Mouse (Mus musculus) hindbrain, embryonic 16.5 days (tissue): Measurements from ENCODE around the gene AU018091. TPM values are rescaled to one million over a fixed set of nuclear protein-coding genes. Genes with fewer than 3 reads are reported as not detected.
A peak's percentile ranks its signal among the peaks of the same experiment; 100 is the strongest.
"Not testable (repeated sequence)": the region's sequence is repeated elsewhere in the genome, so short reads cannot be mapped to it uniquely, and the experiment has no call there.

ENCODE experiments used
- ATAC-seq: fragments of 200-750 bp; cut with Nextera tagmentation; 2 replicates; pipeline ENCODE4 v1.8.0; 2017; ENCODE audit warnings: moderate TSS enrichment, moderate library complexity
- H3K27ac ChIP-seq: fragments of 300-500 bp; sonication (generic); 2 replicates; pipeline ENCODE4 v1.5.1; 2014; ENCODE audit warnings: low read depth, mild to moderate bottlenecking, control low read depth, low read length, moderate library complexity
- H3K27me3 ChIP-seq: fragments of 300-500 bp; sonication (generic); replicated peaks from 2 replicates; pipeline ENCODE4 v1.6.1; 2014; ENCODE audit warnings: low read length; ENCODE audit not compliant: control insufficient read depth, insufficient read depth
- H3K36me3 ChIP-seq: fragments of 300-500 bp; sonication (generic); 2 replicates; pipeline ENCODE4 v1.6.1; 2014; ENCODE audit warnings: mild to moderate bottlenecking, low read length, moderate library complexity, mixed read lengths; ENCODE audit not compliant: control insufficient read depth, insufficient read depth
- H3K4me1 ChIP-seq: fragments of 300-500 bp; sonication (generic); 2 replicates; pipeline ENCODE4 v1.6.1; 2014; ENCODE audit warnings: low read depth, low read length; ENCODE audit not compliant: control insufficient read depth, insufficient read depth
- H3K4me2 ChIP-seq: fragments of 300-500 bp; sonication (generic); 2 replicates; pipeline ENCODE4 v1.6.1; 2014; ENCODE audit warnings: mild to moderate bottlenecking, low read length, control low read depth, moderate library complexity
- H3K4me3 ChIP-seq: fragments of 300-500 bp; sonication (generic); 2 replicates; pipeline ENCODE4 v1.5.1; 2014; ENCODE audit warnings: mild to moderate bottlenecking, low read length, control low read depth, moderate library complexity
- H3K9ac ChIP-seq: fragments of 300-500 bp; sonication (generic); 2 replicates; pipeline ENCODE4 v1.6.1; 2014; ENCODE audit warnings: low read depth, mild to moderate bottlenecking, control low read depth, low read length, moderate library complexity
- H3K9me3 ChIP-seq: fragments of 300-500 bp; sonication (generic); 2 replicates; pipeline ENCODE4 v1.6.1; 2014; ENCODE audit warnings: mild to moderate bottlenecking, low read length, moderate library complexity; ENCODE audit not compliant: control insufficient read depth
- WGBS: fragments of 180-500 bp; shearing (Covaris S2); extraction: QIAGEN DNeasy Blood & Tissue Kit; methylation state at CpG from one replicate; pipeline ENCODE4 v1.1.7; 2014; 5-methylcytosine and 5-hydroxymethylcytosine counted together
- microRNA counts: library from miRNA; unstranded; fragments of <30 nt; microRNA quantifications from one replicate; lab custom pipeline; 2016
- microRNA-seq: library from miRNA; unstranded; fragments of <30 nt; microRNA quantifications from one replicate; pipeline ENCODE4, GENCODE M21; 2017
- polyA plus RNA-seq: library from polyadenylated mRNA; unstranded; fragments of >200 nt; fragmentation: Nextera tagmentation; extraction: Ambion mirVana; gene quantifications from 2 replicates; pipeline ENCODE4 v1.2.1, GENCODE M21; 2015

The AU018091 gene
- polyA plus RNA-seq, 1 experiment from 2014 or later: not detected

DNA sequence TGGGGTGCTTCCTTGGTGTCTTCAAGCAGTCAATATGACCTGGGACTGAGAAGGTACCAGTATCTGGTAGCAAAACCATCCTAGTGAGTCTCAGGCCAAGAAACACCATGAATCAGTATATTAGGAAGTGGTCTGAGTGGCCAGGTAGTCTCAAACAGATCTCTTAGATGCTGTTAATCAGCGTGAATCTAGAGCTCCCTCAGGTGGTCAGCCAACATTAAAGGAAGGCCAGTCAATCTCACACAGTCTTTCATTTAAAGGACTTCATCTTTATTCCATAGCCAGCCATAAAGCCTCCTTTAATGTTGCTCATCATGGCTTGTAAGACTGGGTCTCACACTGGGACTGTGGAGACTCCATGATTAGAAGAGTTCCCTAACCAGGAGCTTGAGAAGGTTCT is 25.7 kb downstream of the AU018091 start:
- Histone ChIP-seq H3K36me3 (no peaks in the 10 kb centered on the region), H3K9me3 (peaks cover 3% of the 10 kb centered on the region; the same call in 1 of the 2 replicates), H3K4me2 (no peak overlapping the region), H3K27ac (no peak overlapping the region), H3K4me1 (no peaks in the 10 kb centered on the region), H3K9ac (no peak overlapping the region), H3K27me3 (no peaks in the 10 kb centered on the region), H3K4me3 (no peak overlapping the region)
- no peak for ATAC-seq
- 23% methylated on average over 1 of the region's 1 CpGs for WGBS

DNA sequence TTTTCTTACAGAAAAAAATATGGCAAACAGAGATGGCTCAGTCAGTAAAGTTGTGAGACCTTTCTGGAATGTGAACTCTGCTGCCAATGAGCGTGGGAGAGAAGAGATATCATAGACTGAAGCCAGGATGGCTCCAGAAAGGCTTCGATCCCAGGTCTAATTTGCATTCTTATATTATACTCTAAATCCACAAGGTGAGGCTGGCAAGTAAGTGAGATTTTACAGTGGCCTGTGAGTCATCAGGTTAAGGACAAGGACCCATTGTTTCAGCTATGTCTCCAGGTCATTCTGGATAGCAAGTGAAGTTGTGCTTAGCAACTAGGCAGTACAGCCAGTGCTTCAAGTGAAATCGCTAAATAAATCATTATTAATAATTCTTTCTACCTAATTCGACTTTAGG is 33.4 kb downstream of the AU018091 start:
- Histone ChIP-seq H3K4me3 (no peak overlapping the region), H3K27ac (no peak overlapping the region), H3K9me3 (peaks cover 2% of the 10 kb centered on the region; the same call in 1 of the 2 replicates), H3K4me1 (no peaks in the 10 kb centered on the region), H3K9ac (no peak overlapping the region), H3K27me3 (no peaks in the 10 kb centered on the region), H3K36me3 (no peaks in the 10 kb centered on the region), H3K4me2 (no peak overlapping the region)
- no peak for ATAC-seq
- 82% methylated on average over 4 of the region's 4 CpGs for WGBS

DNA sequence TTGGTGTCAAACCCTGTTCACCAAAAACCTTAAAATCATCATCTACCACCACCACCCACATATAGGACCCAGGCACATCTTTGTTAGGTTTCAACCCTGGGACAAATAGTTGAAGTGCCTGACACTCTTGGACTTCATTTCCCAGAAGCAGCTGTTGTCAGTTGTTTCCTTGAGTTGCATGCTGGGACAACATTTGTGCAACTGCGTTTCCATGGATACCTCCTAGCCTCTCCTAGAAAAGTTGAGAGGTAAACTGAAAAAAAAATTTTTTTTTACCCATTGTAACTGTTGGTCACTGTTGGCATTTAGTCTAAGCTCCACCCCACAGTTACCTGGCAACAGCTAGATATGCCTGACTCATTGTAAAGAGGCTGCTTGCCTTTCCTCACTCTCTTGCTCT is 34.3 kb downstream of the AU018091 start:
- H3K36me3 ChIP-seq: no peaks in the 10 kb centered on the region
- H3K4me2 ChIP-seq: no peak overlapping the region
- WGBS: 63% methylated on average over 1 of the region's 1 CpGs
- H3K27ac ChIP-seq: no peak overlapping the region
- no peak overlapping the region for H3K9ac ChIP-seq
- no peak overlapping the region for H3K4me3 ChIP-seq
- no peak for ATAC-seq
- H3K9me3 ChIP-seq: peaks cover 2% of the 10 kb centered on the region; the same call in 1 of the 2 replicates
- no peaks in the 10 kb centered on the region for H3K4me1 ChIP-seq
- no peaks in the 10 kb centered on the region for H3K27me3 ChIP-seq

DNA sequence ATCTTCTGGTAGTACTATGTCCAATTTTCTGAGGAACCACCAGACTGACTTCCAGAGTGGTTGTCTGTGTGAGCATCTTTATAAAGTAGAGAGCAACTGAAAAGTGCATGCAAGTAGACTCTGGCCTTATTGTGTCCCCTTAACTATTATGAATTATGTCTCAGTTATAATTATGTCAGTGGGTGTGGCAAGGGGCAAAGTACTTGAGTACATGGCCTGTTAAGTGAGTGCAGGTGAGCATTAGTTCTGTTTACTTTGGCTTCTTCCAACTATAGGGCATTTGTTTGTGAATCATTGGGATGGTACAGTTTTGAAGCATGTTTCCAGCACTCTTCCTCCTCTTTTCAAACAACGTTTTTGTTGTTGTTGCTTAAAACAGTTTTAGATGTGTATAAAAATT is 38.7 kb downstream of the AU018091 start:
- Histone ChIP-seq H3K9me3 (peaks cover 1% of the 10 kb centered on the region; the same call in 1 of the 2 replicates), H3K4me1 (no peaks in the 10 kb centered on the region), H3K27ac (no peak overlapping the region), H3K36me3 (no peaks in the 10 kb centered on the region), H3K27me3 (no peaks in the 10 kb centered on the region), H3K4me3 (no peak overlapping the region), H3K9ac (no peak overlapping the region), H3K4me2 (no peak overlapping the region)
- ATAC-seq: no peak
- 60% methylated on average over 1 of the region's 1 CpGs for WGBS

DNA sequence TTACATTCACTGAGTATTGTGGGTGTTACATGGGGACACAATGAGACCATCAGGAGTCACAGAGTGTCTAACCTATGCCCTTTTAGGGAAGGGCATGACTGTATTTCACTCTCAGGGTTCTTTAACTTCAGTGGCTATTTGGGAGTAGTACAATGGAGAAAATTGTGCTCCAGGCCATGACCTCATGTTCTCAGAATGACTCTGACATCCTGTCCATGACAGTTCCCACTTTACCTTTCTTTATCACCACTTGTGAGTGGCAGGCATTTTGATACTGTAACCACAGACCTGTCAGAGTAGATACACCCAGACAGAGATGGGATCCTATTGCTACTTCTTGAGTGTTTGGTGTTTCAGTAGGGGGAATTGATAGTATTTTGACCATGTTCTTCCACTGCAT is 40.4 kb downstream of the AU018091 start:
- H3K9ac ChIP-seq, H3K27me3 ChIP-seq, H3K27ac ChIP-seq, H3K36me3 ChIP-seq, H3K4me3 ChIP-seq, H3K4me1 ChIP-seq, ATAC-seq, H3K4me2 ChIP-seq, H3K9me3 ChIP-seq: not testable (repeated sequence)

DNA sequence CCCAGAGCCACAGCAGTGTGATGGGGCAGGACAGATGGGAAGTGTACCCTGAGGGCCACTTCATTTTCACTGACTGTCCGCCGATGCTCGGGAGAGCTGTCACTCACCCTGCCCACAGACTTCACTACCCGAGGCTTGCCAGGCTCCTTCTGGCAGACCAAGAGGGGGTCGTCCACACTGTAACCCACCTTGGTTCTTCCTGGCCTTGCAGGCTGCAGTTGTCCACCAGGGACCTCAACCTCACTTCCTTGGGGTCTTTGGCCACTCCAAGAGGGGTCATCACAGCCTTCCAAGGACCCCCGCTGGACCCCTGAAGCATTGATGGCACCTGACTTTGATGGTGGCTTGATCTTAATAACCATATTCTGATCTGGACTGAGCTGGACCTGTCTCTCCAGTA is 57.8 kb downstream of the AU018091 start:
- not testable (repeated sequence) for H3K4me3 ChIP-seq, H3K36me3 ChIP-seq, H3K9ac ChIP-seq, H3K9me3 ChIP-seq, H3K27me3 ChIP-seq, H3K27ac ChIP-seq, H3K4me1 ChIP-seq, ATAC-seq, H3K4me2 ChIP-seq
- no CpG with 5 or more reads among the region's 6 CpGs for WGBS

DNA sequence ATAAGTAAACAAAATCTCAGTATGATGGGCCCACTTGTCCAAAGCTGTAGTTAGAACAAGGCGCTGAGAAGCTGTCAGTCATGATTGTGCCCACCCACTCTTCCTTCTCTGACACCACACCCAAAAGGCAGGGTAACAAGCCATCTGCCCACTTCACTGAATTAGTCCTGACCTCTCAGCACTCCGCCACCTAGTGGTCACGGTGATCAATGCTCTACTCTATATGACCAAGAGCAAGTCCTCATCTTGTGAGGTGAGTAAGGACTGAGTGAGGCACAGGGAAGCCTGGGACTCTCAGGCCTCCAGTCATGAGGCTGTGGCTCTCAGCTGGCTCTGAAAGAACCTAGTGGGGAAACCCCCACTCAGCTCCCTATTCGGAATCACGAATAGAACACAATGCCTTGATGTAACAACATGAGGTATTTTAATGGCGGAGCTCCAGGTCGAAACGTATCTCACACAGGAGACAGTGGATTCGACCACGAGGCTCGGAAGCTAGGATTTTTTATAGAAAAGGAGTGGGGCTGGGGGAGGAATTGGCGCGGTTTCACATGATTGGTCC is 62.4 kb downstream of the AU018091 start:
- not testable (repeated sequence) for H3K9me3 ChIP-seq, ATAC-seq, H3K9ac ChIP-seq, H3K27me3 ChIP-seq, H3K4me3 ChIP-seq, H3K36me3 ChIP-seq, H3K4me2 ChIP-seq, H3K27ac ChIP-seq, H3K4me1 ChIP-seq
- 66% methylated on average over 13 of the region's 13 CpGs for WGBS

MicroRNA genes within 50 kb of the gene (microRNA counts, 519-probe panel; counts per million panel counts)
- 2,452 counts per million, percentile 63 among the panel's probes with 10 or more counts for microRNA mmu-miR-290-3p (lab: Ali Mortazavi, UCI)
- 2,072 counts per million, percentile 34 among the panel's probes with 10 or more counts for microRNA mmu-miR-290-5p (lab: Ali Mortazavi, UCI)
- 2,407 counts per million, percentile 60 among the panel's probes with 10 or more counts for microRNA mmu-miR-291a-3p (lab: Ali Mortazavi, UCI)
- microRNA mmu-miR-291a-5p (lab: Ali Mortazavi, UCI): not detected
- not detected for microRNA mmu-miR-292-5p (lab: Ali Mortazavi, UCI)

Small RNAs within 50 kb of the gene (microRNA-seq; reads per million reads assigned to microRNA genes)
- not detected for gene Mir290a
- not detected for gene Mir290b
- 0.83 reads per million for gene Mir291a
- gene Mir292: not detected
- not detected for gene Mir292b

Other genes with a start within 250 kb of the AU018091 start
- gene Nlrp12, start 80.5 kb upstream of the AU018091 start, polyA plus RNA-seq: 0.05 and 0.06 TPM in 2 replicates
- 36.9 and 51.0 TPM in 2 replicates for gene Myadm, start 119.9 kb upstream of the AU018091 start, polyA plus RNA-seq
- gene Prkcg, start 120.0 kb upstream of the AU018091 start, polyA plus RNA-seq: 2.0 and 2.3 TPM in 2 replicates
- gene Cacng7, start 163.8 kb upstream of the AU018091 start, polyA plus RNA-seq: 2.6 and 2.9 TPM in 2 replicates
- 8.6 and 13.7 TPM in 2 replicates for gene Cacng8, start 221.5 kb upstream of the AU018091 start, polyA plus RNA-seq